Mouse (Mus musculus) large intestine, adult 2 months (tissue): ENCODE data around the gene Homez. TPM values are rescaled to one million over a fixed set of nuclear protein-coding genes. Genes with fewer than 3 reads are reported as not detected.

Experiments
- DNase-seq: peaks from one replicate; pipeline ENCODE4 v3.0.0-alpha.2; 2012; ENCODE audit warnings: low read depth, low spot score
- WGBS: fragments of 180-500 bp; shearing (Covaris S2); methylation state at CpG from one replicate; pipeline ENCODE4 v1.1.7; 2018; 5-methylcytosine and 5-hydroxymethylcytosine counted together
- polyA plus RNA-seq: library from polyadenylated mRNA; depleted of rRNA; stranded (reverse); fragments of >200 nt; gene quantifications from 2 replicates; pipeline ENCODE4 v1.2.3, GENCODE M21; 2012

Homez gene
- polyA plus RNA-seq, 1 experiment: 3.4 TPM

GRCm38 (mm10) chr14:54875844-54876538 is 5.2 kb upstream of the Homez start:
- DNase-seq: no peak
- 5% methylated on average over 36 of the region's 36 CpGs for WGBS

GRCm38 (mm10) chr14:54874165-54874564 is 3.4 kb upstream of the Homez start:
- DNase-seq: no peak
- 89% methylated on average over 3 of the region's 3 CpGs for WGBS

- no peak for DNase-seq
- 83% methylated on average over 4 of the region's 4 CpGs for WGBS
These were observed 2.7 kb downstream of the Homez start for GRCm38 (mm10) chr14:54868026-54868425.

- DNase-seq: no peak
- WGBS: 55% methylated on average over 5 of the region's 5 CpGs
These were observed 3.8 kb downstream of the Homez start for GRCm38 (mm10) chr14:54866936-54867335.

- WGBS: 41% methylated on average over 3 of the region's 3 CpGs
- DNase-seq: no peak
These were observed 4.5 kb downstream of the Homez start for GRCm38 (mm10) chr14:54866268-54866667.

- no peak for DNase-seq
- WGBS: 72% methylated on average over 5 of the region's 5 CpGs
These were observed 5.1 kb downstream of the Homez start for GRCm38 (mm10) chr14:54865626-54866025.

GRCm38 (mm10) chr14:54864313-54865036 is 6.3 kb downstream of the Homez start:
- 10% methylated on average over 21 of the region's 21 CpGs for WGBS
- DNase-seq: no peak

GRCm38 (mm10) chr14:54863501-54864312 is 7.1 kb downstream of the Homez start:
- WGBS: 1% methylated on average over 55 of the region's 56 CpGs
- DNase-seq: peak; percentile 73

- DNase-seq: no peak
- WGBS: 29% methylated on average over 2 of the region's 2 CpGs
These were observed 10.2 kb downstream of the Homez start for GRCm38 (mm10) chr14:54860511-54860910.

GRCm38 (mm10) chr14:54857891-54858290 is 12.9 kb downstream of the Homez start:
- WGBS: 93% methylated on average over 9 of the region's 9 CpGs
- DNase-seq: no peak

- DNase-seq: no peak
- 87% methylated on average over 7 of the region's 7 CpGs for WGBS
These were observed 14.1 kb downstream of the Homez start for GRCm38 (mm10) chr14:54856703-54857102.

GRCm38 (mm10) chr14:54855726-54856125 is 15.0 kb downstream of the Homez start:
- DNase-seq: no peak
- 89% methylated on average over 3 of the region's 3 CpGs for WGBS

GRCm38 (mm10) chr14:54843461-54843860 is 27.3 kb downstream of the Homez start:
- no peak for DNase-seq
- 1% methylated on average over 4 of the region's 4 CpGs for WGBS

GRCm38 (mm10) chr14:54823716-54824115 is 47.0 kb downstream of the Homez start:
- 78% methylated on average over 1 of the region's 1 CpGs for WGBS
- DNase-seq: no peak

- WGBS: 46% methylated on average over 2 of the region's 2 CpGs
- no peak for DNase-seq
These were observed 48.5 kb downstream of the Homez start for GRCm38 (mm10) chr14:54822301-54822700.

GRCm38 (mm10) chr14:54817791-54818190 is 53.0 kb downstream of the Homez start:
- WGBS: 42% methylated on average over 2 of the region's 2 CpGs
- DNase-seq: no peak

- DNase-seq: no peak
- 45% methylated on average over 3 of the region's 3 CpGs for WGBS
These were observed 55.0 kb downstream of the Homez start for GRCm38 (mm10) chr14:54815737-54816136.

GRCm38 (mm10) chr14:54813991-54814390 is 56.8 kb downstream of the Homez start, which contains the start of gene Rnf212b:
Gene Rnf212b (plus strand): TSS chr14:54814141.
- DNase-seq: no peak
- 90% methylated on average over 29 of the region's 29 CpGs for WGBS

GRCm38 (mm10) chr14:54809668-54810033 is 61.1 kb downstream of the Homez start:
- 89% methylated on average over 3 of the region's 3 CpGs for WGBS
- DNase-seq: no peak
